Mouse (Mus musculus): ENCODE measurements at regions not wholly inside any gene's neighbourhood (a gene's known extent, or its start where the extent isn't known, plus 50 kb on each side); places are given as distances from the start of the nearest gene placed in this dataset.
"Not testable (repeated sequence)": the region's sequence is repeated elsewhere in the genome, so short reads cannot be mapped to it uniquely, and the experiment has no call there.

- DNase-seq (ENCODE audit: low spot score in 2 of 2), result no peak
Observed at GRCm38 (mm10) chr12:16374331-16374996, 236.3 kb downstream of the Lpin1 start.

GRCm38 (mm10) chr12:16370061-16370460, 240.7 kb downstream of the Lpin1 start:
- no peak for DNase-seq (ENCODE audit: low spot score in 2 of 2)

- DNase-seq (ENCODE audit: low spot score in 2 of 2), result no peak
Observed at GRCm38 (mm10) chr12:16362341-16362740, 248.4 kb downstream of the Lpin1 start.

- DNase-seq (ENCODE audit: low spot score in 2 of 2), result no peak
Observed at GRCm38 (mm10) chr12:16358831-16359230, 251.9 kb downstream of the Lpin1 start.

- DNase-seq (ENCODE audit: low spot score in 2 of 2), result no peak
Observed at GRCm38 (mm10) chr12:16354711-16355110, 256.1 kb downstream of the Lpin1 start.

- DNase-seq (ENCODE audit: low spot score in 2 of 2), result no peak
Observed at GRCm38 (mm10) chr12:16351751-16352150, 259.0 kb downstream of the Lpin1 start.

GRCm38 (mm10) chr12:16349310-16349709, 261.5 kb downstream of the Lpin1 start:
- DNase-seq (ENCODE audit: low spot score in 2 of 2), result no peak

GRCm38 (mm10) chr12:16344021-16344420, 266.7 kb downstream of the Lpin1 start:
- DNase-seq (ENCODE audit: low spot score in 2 of 2), result no peak

- DNase-seq (ENCODE audit: low spot score in 2 of 2), result not testable (repeated sequence)
Observed at GRCm38 (mm10) chr12:16342030-16342429, 268.7 kb downstream of the Lpin1 start.

GRCm38 (mm10) chr12:16331456-16331855, 279.3 kb downstream of the Lpin1 start:
- DNase-seq (ENCODE audit: low spot score in 2 of 2), result no peak

GRCm38 (mm10) chr12:16329129-16329528, 281.6 kb downstream of the Lpin1 start:
- no peak for DNase-seq (ENCODE audit: low spot score in 2 of 2)

GRCm38 (mm10) chr12:16320536-16321402, 290.0 kb downstream of the Lpin1 start:
- no peak for DNase-seq (ENCODE audit: low spot score in 2 of 2)

- DNase-seq (ENCODE audit: low spot score in 2 of 2), result no peak
Observed at GRCm38 (mm10) chr12:16308101-16308500, 302.7 kb downstream of the Lpin1 start.

GRCm38 (mm10) chr12:16304701-16305377, 305.9 kb downstream of the Lpin1 start:
- no peak for DNase-seq (ENCODE audit: low spot score in 2 of 2)

- no peak for DNase-seq (ENCODE audit: low spot score in 2 of 2)
Observed at GRCm38 (mm10) chr12:16285061-16285460, 325.7 kb downstream of the Lpin1 start.

- no peak for DNase-seq (ENCODE audit: low spot score in 2 of 2)
Observed at GRCm38 (mm10) chr12:16279146-16279545, 331.6 kb downstream of the Lpin1 start.

- no peak for DNase-seq (ENCODE audit: low spot score in 2 of 2)
Observed at GRCm38 (mm10) chr12:16277567-16278332, 333.0 kb downstream of the Lpin1 start.

GRCm38 (mm10) chr12:16277144-16277543, 333.6 kb downstream of the Lpin1 start:
- no peak for DNase-seq (ENCODE audit: low spot score in 2 of 2)

GRCm38 (mm10) chr12:16276301-16276700, 334.5 kb downstream of the Lpin1 start:
- no peak for DNase-seq (ENCODE audit: low spot score in 2 of 2)

- DNase-seq (ENCODE audit: low spot score in 2 of 2), result no peak
Observed at GRCm38 (mm10) chr12:16272441-16272840, 338.3 kb downstream of the Lpin1 start.

- no peak for DNase-seq (ENCODE audit: low spot score in 2 of 2)
Observed at GRCm38 (mm10) chr12:16270876-16271275, 339.9 kb downstream of the Lpin1 start.

- no peak for DNase-seq (ENCODE audit: low spot score in 2 of 2)
Observed at GRCm38 (mm10) chr12:16269706-16270105, 341.1 kb downstream of the Lpin1 start.

All from frontal cortex, postnatal 10 days (tissue).